Mouse (Mus musculus): Measurements from ENCODE around the gene Siah1a.

GRCm38 (mm10) chr8:86734954-86735353 lies 10.8 kb downstream of the Siah1a start:
- TF ChIP-seq POLR2A (IDR thresholded peaks at IDR 0.05; ENCODE audit: control insufficient read depth, extremely low read depth, insufficient read depth, low read length, poor library complexity), result no peak
- TF ChIP-seq CTCF (IDR thresholded peaks at IDR 0.05; ENCODE audit: borderline replicate concordance, control insufficient read depth, extremely low read depth, insufficient read depth, low read length, poor library complexity), result no peak
